Mouse (Mus musculus) inflammation-experienced regulatory T-cells (primary cell): Measurements from ENCODE around the gene Plg. TPM values are rescaled to one million over a fixed set of nuclear protein-coding genes. Genes with fewer than 3 reads are reported as not detected.

ENCODE experiments used
- polyA plus RNA-seq, 2 experiments: library from polyadenylated mRNA; unstranded; fragments of 100-300 nt; shearing (Covaris generic); gene quantifications; one replicate each; pipeline ENCODE4 v1.2.1; 2017

Gene Plg
- under 1 TPM in 1 of 2 experiments, not detected in 1; 0.75 TPM for polyA plus RNA-seq

DNA sequence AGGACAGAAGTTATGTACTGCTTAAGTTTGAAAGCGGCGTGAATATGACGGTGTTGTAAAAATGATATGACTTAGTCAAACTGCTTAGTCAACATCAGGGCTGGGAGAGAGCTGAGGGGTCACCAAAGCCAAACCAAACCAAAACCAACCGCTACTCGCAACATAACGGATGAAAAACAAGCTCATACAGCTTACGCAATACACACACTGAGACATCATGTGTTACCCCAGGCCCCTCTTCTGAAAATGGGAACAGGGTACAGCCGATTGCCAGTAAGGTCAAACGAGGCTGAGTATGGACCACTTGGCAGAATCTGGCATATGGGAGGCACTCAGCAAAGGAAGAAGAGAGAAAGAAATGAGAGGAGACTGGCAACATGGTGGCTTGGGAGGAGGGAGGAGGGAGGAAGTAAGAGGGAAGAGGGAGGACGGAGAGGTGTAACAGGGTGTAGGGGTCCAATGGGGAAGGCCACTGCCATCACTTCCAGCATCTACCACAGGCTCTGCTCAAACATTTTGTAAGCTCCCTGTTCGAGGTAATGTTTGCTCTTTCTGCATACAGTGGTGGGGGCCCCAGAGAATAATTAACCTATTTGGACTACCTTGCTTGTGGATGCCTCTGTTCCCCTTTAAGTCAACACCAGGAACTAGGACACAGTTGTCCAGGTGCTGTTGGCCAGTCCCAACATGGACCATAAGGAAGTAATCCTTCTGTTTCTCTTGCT lies at the start of gene Plg:
Gene Plg, plus strand, starts transcription at position 628 of the 725 bp plus-strand sequence.

Other genes starting within 250 kb of the Plg start
- 10 to 100 TPM; 48.7 to 67.9 TPM for gene Map3k4, start 59.8 kb upstream of the Plg start, polyA plus RNA-seq
- 1 to 10 TPM in 1 of 2 experiments, under 1 TPM in 1; 0.10 to 2.3 TPM for gene Slc22a3, start 129.1 kb downstream of the Plg start, polyA plus RNA-seq
- 1 to 10 TPM; 1.9 to 5.5 TPM for gene Slc22a2, start 205.5 kb downstream of the Plg start, polyA plus RNA-seq